Mouse (Mus musculus): Measurements from ENCODE around the gene Gm47955.
"Not testable (repeated sequence)": the region's sequence is repeated elsewhere in the genome, so short reads cannot be mapped to it uniquely, and the experiment has no call there.

Gene Gm47955

DNA sequence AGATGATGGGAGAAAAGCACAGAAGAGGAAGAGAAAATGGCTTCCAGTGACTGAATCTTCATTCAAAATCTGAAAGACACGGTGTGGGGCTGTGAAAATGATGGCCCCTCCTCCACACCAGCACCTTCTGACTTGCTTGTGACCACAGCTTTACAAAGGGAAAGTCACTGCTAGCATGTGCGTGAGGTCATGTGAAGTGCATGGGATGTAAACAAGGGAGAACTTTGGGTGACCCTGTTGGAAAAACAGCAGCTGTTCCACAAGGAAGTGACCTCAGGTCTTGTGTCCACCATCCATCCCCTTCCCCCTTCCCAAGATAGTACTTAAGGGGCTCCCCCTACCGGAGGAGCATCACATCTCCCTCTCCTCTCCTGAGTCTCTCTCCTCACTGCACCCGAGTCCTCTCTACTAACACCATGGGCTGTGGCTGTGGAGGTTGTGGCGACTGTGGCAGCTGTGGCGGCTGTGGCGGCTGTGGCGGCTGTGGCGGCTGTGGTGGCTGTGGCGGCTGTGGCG, at the start of gene Gm47955:
Gm47955 (plus strand) TSS at position 417 of the 516 bp plus-strand sequence.
- DNase-seq (ENCODE audit: low spot score), result no peak

DNA sequence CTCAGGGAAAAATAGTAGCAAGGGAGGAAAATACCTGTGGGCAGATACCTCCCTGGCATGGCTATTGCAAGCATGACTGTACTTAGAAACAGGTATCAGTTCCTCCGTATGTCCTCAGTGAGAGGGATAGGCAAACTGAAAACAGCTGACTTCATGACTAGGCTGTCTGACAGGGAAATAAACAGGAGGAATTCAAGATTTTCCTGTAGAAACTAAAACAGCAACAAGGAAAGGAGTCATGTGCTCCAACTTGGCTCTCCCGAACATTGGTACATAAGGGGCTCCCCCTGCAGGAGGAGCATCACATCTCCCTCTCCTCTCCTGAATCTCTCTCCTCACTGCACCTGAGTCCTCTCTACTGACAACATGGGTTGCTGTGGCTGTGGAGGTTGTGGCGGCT, 47.1 kb upstream of the Gm47955 start, which contains the start of gene A030005L19Rik:
A030005L19Rik (plus strand) TSS at position 301 of the 400 bp plus-strand sequence.
- DNase-seq (ENCODE audit: low spot score), result no peak

GRCm38 (mm10) chr1:82913434-82913833, 46.7 kb upstream of the Gm47955 start:
- DNase-seq (ENCODE audit: low spot score), result not testable (repeated sequence)

GRCm38 (mm10) chr1:82924650-82925049, 35.4 kb upstream of the Gm47955 start, which contains the start of gene A030014E15Rik:
A030014E15Rik (plus strand) TSS chr1:82924917.
- no peak for DNase-seq (ENCODE audit: low spot score)

GRCm38 (mm10) chr1:82930558-82930957, 29.5 kb upstream of the Gm47955 start:
- not testable (repeated sequence) for DNase-seq (ENCODE audit: low spot score)

DNA sequence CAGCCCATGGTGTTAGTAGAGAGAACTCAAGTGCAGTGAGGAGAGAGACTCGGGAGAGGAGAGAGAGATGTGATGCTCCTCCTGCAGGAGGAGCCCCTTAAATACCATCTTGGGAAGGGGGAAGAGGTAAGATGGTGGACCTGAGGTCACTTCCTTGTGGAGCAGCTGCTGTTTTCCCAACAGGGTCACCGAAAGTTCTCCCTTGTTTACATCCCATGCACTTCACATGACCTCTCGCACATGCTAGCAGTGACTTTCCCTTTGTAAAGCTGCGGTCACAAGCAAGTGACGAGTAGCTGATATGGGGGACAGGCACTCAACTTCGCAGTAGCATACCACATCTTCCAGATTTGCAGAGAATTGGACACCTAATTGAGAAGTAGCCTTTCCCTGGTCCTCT, 28.8 kb upstream of the Gm47955 start, which contains the start of gene Gm6217:
Gm6217 (minus strand) TSS at position 74 of the 400 bp plus-strand sequence.
- not testable (repeated sequence) for DNase-seq (ENCODE audit: low spot score)

DNA sequence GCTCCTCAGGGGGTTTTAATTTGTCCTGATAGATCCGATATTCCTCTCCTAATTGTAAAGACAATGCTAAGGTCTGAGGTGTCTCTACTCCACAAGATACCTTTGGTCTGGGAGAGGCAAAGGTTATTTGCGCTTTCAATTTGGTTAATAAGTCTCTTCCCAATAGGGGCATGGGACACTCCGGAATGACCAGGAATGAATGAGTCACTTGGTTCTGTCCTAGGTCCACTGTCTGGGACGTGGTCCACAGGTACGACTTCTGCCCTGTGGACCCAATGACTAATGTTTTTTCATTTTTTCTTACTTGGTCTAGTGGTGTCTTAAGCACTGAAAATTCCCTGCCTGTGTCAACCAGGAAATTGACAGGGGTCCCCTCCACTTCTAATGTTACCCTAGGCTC, 21.4 kb upstream of the Gm47955 start:
- DNase-seq (ENCODE audit: low spot score), result no peak

DNA sequence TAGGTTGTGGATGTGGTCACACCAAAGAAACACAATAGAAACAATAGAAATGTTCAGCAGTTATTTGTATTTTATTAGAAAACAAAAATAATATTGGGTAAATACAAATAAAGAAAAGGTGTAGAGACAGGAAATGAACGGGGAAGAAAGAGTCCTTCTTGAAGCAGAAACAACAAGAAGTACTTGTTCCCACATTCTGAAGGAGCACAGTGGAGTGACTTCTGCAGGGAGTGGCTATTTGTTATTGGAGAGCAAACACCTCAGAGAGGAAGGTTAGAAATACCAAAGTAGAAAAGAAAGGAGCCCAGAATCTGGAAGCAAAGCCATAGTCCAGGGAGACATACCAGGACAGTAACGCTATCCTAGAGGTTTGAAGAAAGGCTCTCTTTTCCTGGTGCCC, 17.6 kb upstream of the Gm47955 start:
- not testable (repeated sequence) for DNase-seq (ENCODE audit: low spot score)

GRCm38 (mm10) chr1:82943295-82943694, 16.8 kb upstream of the Gm47955 start, which contains the start of gene A030003K21Rik:
A030003K21Rik (minus strand) TSS chr1:82943388.
- DNase-seq (ENCODE audit: low spot score), result not testable (repeated sequence)

DNA sequence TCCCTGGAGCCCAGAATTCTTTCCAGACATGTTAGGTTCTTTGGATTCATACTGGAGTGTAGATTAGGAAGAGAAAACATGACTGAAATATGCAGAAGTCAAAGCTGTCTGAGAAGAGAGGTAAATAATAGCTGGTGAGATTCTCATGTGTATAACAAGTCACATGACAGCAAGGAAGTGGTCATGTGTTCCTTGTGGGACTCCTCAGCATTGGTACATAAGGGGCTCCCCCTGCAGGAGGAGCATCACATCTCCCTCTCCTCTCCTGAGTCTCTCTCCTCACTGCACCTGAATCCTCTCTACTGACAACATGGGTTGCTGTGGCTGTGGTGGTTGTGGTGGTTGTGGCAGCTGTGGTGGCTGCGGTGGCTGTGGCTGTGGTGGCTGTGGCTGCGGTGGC, 14.1 kb upstream of the Gm47955 start:
- DNase-seq (ENCODE audit: low spot score), result not testable (repeated sequence)

- DNase-seq (ENCODE audit: low spot score), result no peak
Measured at GRCm38 (mm10) chr1:82948601-82949000, 11.5 kb upstream of the Gm47955 start.

DNA sequence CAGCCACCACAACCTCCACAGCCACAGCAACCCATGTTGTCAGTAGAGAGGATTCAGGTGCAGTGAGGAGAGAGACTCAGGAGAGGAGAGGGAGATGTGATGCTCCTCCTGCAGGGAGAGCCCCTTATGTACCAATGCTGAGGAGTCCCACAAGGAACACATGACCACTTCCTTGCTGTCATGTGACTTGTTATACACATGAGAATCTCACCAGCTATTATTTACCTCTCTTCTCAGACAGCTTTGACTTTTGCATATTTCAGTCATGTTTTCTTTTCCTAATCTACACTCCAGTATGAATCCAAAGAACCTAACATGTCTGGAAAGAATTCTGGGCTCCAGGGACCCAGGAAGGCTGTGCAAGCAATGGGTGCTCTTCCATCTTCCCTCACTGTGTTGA, 4.2 kb upstream of the Gm47955 start, which contains the start of gene Gm7544:
Gm7544 (minus strand) TSS at position 101 of the 400 bp plus-strand sequence.
- not testable (repeated sequence) for DNase-seq (ENCODE audit: low spot score)

GRCm38 (mm10) chr1:82966413-82966812, 6.3 kb downstream of the Gm47955 start:
- no peak for DNase-seq (ENCODE audit: low spot score)

GRCm38 (mm10) chr1:82972046-82972445, 12.0 kb downstream of the Gm47955 start:
- DNase-seq (ENCODE audit: low spot score), result peak; percentile 16

- DNase-seq (ENCODE audit: low spot score), result peak; percentile 21
Measured at GRCm38 (mm10) chr1:82973244-82973643, 13.2 kb downstream of the Gm47955 start.

DNA sequence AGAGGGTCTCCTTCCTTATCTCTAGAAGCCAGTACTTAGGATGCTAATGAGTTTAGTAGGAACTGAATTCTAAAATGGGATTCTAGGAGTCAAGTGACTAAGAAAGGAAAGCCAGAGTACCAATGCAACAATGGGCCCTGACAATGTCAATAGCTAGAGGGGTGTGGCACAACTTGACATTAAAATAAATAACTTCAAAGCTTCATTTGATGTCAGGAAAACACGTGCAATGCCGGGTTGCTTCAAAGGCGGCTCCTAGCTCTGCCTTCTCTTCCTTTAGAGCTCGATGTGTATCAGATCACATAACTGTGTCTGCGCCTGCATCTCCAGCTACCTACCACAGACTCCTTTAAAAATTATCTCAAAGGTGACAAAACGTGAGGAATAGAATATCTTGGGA, 13.8 kb downstream of the Gm47955 start:
- no peak for DNase-seq (ENCODE audit: low spot score)

DNA sequence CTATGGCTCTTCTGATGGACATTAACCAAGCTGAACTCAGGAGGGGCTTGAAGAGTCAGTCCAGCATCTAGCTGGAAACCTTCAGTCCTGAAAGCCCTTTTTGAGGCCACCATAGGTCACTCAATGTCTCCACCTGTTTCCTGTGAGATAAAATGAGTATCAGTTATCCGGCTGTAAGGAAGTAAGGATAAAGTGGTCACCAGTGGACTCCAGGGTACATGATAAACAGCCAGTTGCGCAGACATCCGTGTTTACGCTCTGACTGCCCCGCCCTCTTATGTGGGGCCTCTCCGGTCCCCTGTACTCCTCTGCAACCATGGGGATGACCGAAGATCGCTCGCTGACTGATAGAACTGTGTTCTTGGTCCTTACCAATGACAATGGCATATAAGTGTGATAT, 14.3 kb downstream of the Gm47955 start:
- no peak for DNase-seq (ENCODE audit: low spot score)

- no peak for DNase-seq (ENCODE audit: low spot score)
Measured at GRCm38 (mm10) chr1:82975750-82976149, 15.7 kb downstream of the Gm47955 start.

- DNase-seq (ENCODE audit: low spot score), result no peak
Measured at GRCm38 (mm10) chr1:82977840-82978239, 17.8 kb downstream of the Gm47955 start.

DNA sequence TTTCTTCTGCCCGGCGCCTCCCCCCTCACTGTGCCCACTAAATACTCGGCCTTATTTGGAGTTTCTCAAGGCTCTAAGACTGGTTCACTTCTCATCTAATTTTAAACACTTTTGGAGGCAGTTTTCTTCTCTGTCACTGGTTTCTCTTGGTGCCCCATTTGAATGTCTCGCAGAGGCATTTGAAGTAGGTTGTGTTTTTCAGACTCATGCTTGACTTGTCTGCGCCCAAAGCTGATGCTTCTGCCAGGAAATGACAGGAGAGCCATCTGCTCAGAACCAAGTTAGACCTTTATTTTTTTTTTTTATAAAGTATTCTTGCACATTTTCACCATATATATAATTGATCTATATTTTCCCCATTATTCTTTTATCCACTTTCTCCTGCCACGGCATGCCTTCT, 26.7 kb downstream of the Gm47955 start:
- no peak for DNase-seq (ENCODE audit: low spot score)

DNA sequence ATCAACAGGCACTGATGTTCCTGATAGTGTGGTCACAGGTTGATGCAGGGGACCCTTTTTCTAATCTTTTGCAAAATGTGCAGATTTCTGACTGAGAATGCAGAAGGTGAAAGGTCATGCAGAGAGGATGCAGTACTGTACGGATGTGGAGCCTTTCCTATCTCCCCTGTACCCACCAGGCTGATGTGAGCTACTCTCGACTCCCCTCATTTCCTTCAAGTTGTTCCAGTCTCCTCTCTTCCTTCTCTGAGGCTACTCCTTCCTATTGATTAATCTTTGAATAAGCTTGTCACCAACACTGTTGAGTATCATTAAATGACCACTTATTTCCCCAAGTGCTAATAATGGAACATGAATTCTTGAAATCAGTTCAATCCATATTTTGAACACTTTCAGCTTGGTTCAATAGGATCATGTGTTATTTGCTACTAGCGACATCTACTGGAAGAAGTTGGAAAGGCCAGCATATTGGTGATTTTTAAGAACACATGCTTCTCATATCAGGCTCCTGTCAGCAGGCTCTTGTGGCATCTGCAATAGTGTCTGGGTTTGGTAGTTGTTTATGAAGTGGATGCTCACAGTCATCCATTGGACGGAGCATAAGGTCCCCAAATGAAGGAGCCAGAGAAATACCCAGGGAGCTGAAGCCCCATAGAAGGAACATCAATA, 27.6 kb downstream of the Gm47955 start:
- DNase-seq (ENCODE audit: low spot score), result peak; percentile 86

- DNase-seq (ENCODE audit: low spot score), result no peak
Measured at GRCm38 (mm10) chr1:82991062-82991461, 31.0 kb downstream of the Gm47955 start.

DNA sequence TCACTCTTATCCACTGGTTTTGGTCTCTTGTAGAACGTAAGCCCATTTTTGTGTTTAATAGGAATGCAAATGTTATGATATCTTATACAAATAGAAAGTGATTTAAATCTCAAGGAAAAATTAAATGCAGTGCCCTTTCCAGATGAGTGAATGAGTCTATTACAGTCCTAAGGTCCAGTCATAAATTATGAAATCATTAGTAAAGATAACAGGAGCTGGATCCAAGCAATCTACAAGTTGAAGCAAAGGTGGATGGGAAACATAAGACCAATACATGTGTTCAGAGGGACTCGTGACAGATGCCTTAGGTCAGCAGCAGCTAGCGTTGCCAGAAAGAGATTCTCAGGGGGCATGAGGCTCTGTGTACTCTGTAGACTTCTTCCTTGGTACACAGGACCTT, 31.5 kb downstream of the Gm47955 start:
- no peak for DNase-seq (ENCODE audit: low spot score)
